Mouse (Mus musculus): ENCODE measurements around the gene Tmc7.

Tmc7 gene

GRCm38 (mm10) chr7:118585856-118586255 is 1.3 kb upstream of the Tmc7 start:
- no peak for DNase-seq (ENCODE audit: low spot score)

DNA sequence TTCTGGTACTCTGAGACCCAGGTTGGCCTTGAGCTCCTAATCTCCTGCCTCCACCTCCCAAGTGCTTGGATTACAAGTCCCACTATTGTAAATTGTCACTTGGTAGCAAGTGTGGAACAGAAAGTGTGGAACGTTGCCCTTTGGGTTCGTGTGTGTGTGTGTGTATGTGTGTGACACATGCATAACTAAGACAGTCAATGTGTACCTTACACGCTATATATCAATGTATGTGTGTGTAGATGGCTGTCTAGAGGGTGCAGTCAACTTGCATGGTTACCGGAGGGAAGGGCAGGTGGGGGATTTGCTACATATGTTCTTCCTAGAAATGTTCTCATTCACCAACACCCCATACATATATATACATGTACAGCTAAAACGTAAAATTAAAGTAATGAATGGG is 390 bp upstream of the Tmc7 start:
- no peak for DNase-seq (ENCODE audit: low spot score)

DNA sequence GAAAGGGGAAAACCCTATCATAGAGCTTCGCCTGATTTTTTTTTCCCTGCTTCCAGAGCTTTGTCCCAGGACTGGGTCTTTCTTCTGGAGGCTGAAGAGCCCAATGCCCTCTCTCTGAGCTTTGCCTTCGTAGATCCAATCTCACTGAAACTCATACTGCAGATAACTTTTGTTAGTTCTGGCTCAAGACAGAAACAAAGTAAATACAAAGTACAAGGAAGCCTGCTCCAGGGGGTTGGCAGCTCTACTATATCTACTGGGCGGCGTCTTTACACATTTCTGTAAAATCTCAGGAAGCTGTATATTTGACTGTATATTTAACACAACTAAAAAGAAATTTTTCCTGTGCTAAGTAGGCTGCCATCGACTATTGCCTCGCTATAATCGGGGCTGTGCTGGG is 715 bp downstream of the Tmc7 start:
- no peak for DNase-seq (ENCODE audit: low spot score)

DNA sequence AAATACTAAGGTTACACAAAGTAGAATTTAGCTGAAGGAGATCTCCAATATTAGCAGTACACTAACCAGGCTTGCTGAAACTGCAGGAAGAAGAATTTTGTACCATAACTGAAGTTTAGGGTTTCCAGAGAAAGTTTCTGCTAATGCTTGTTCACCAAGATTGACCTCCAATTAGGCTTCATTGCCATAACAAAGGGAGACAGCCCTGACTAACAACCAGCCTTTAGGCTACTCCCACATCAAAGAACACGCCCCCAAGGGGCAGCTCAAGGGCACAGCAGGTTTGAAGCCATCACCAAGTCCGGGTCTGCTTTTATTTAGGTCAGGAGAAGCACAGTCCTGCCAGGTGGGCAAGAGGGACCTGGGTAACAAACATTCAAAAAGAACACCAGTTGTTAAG is 4.6 kb downstream of the Tmc7 start:
- DNase-seq (ENCODE audit: low spot score), result no peak

DNA sequence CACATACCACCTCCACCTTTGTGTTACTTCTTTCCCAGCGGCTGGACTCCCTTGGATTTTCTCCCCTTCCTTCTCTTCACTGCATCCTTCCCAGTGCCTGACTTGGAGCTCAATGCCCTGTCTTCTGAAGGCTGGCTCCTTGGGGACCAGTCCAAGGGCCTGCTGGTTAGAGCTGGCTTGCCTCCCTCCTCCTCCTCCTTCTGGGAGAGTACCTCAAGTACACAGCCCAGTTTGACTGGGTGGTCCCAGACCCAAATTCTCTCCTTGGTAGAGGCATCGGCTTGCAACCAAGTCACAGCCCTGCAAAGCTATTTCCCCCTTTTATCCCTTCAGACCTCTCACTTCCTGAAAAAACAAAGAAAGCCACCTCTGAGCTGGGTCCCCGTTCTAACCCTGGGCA is 6.3 kb downstream of the Tmc7 start:
- no peak for DNase-seq (ENCODE audit: low spot score)

GRCm38 (mm10) chr7:118572039-118572438 is 12.5 kb downstream of the Tmc7 start:
- DNase-seq (ENCODE audit: low spot score), result no peak

DNA sequence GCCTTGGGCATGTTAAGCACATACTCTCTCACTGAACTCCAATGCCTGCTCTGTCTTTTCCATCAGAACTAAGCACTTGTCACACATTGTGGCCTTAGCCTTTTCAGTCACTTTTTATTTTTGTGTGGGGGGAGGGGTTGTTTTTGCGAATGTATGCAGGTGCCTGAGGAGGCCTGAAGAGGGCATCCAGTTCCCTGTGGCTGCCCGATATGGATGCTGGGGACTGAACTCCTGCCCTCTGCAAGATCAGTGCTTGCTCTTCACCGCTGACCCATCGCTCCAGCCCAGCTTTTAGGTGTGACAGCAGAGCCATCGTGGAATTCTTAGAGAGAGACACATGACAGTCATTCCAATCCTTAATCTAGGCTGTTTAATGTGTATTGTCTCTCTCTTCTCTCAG is 13.2 kb downstream of the Tmc7 start:
- no peak for DNase-seq (ENCODE audit: low spot score)

- no peak for DNase-seq (ENCODE audit: low spot score)
Measured at GRCm38 (mm10) chr7:118569121-118569543, 15.4 kb downstream of the Tmc7 start.

DNA sequence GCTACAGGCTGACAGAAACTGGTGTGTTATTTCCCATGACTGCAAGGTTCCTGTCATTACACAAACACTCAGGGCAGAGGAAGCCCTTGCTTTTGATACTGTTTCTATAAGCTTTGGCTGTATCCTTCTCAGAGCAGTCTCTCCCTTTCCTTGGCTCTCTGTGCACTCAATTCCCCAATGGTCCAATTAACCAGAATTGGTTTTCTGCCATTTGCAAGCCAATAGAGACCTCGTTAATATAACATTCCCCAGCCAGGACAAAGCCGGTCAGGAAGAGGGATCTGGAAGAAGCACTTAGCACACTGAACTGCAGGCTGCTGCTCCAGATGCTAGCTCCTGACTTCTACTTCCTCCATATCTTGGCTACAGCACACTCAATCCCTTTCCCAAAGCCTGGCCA is 30.2 kb downstream of the Tmc7 start:
- no peak for DNase-seq (ENCODE audit: low spot score)

- no peak for DNase-seq (ENCODE audit: low spot score)
Measured at GRCm38 (mm10) chr7:118553881-118554280, 30.7 kb downstream of the Tmc7 start.

GRCm38 (mm10) chr7:118547451-118547850 is 37.1 kb downstream of the Tmc7 start:
- no peak for DNase-seq (ENCODE audit: low spot score)

GRCm38 (mm10) chr7:118544128-118544527 is 40.4 kb downstream of the Tmc7 start:
- no peak for DNase-seq (ENCODE audit: low spot score)

DNA sequence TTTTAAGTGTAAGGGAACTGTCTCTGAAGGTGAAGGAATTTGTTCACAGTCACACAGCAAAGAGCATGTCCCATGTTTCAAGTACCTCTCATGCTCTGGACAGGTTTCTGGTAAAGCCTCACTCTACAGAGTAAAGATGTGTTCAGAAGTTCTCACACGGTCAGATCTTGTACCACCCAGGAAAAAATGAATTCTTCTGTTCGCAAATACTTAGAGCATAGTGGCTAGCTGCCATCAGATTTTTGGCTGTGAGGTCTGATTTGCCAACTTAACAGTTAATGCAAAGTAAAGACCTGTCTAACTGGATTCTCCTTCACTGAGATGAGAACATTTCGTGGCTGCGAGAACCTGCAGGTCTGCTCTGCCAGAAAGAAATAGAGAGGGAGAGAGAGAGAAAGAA is 49.5 kb downstream of the Tmc7 start:
- DNase-seq (ENCODE audit: low spot score), result no peak

DNA sequence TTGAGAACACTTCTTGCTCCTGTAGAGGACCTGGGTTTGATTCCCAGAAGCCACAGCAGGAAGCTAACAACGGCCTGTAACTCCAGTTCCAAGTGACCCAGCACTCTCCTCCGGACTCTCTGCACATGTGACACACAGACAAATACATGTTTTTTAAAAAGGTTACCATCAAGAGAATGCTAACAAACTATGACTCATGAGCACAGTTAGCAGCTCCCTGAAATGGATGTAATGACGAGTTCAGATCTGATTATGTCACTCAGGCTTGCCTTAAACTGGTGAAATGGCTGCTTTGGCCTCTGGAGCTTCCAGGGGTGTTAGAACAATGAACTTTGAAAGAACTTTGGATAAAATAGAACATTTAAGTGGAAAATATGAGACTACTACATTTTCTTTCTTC is 50.2 kb downstream of the Tmc7 start:
- DNase-seq (ENCODE audit: low spot score), result no peak

- peak; percentile 89 for DNase-seq (ENCODE audit: low spot score)
Measured at GRCm38 (mm10) chr7:118533178-118533578, 51.4 kb downstream of the Tmc7 start, which contains the start of gene Coq7. Coq7 (minus strand) TSS chr7:118533356.

- peak; percentile 4 for DNase-seq (ENCODE audit: low spot score)
Measured at GRCm38 (mm10) chr7:118532519-118533177, 51.9 kb downstream of the Tmc7 start.

DNA sequence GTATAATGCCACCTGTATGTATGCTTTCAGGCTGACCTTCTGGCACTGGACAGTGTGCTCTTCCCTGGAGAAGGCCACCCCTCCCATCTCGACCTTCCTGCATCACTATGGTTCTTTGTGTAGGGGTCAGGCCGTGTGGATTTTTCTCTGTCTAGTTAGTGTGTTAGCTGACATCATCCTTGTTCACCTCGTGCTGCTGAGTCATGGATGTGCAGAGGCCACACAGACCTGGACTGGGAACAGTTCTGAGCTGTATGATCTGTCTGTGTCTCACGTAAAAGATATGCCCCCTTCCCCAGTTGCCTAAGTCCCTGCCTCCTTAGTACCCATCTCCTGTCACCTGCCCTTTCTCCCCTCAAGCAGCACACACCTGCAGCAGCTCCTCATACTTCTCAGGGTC is 57.6 kb downstream of the Tmc7 start:
- no peak for DNase-seq (ENCODE audit: low spot score)

DNA sequence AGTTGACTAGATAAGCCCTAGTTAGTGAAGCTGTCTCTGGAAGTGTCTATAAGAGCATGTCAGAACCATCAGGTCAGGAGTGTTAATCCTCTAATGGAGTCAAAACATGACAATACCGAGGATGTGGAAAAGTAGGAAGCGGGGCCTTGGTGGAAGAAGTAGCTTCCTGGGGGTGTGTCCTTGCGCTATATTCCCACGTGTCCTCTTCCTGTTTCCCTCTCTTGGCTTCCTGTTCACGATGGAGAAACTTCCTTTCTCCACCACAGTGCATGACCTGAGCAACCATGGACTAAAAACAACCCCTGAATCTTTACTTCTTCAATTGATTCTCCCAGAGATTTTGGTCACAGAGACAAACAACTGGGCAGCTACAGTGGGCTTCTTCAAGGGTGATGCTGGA is 62.5 kb downstream of the Tmc7 start:
- DNase-seq (ENCODE audit: low spot score), result no peak

DNA sequence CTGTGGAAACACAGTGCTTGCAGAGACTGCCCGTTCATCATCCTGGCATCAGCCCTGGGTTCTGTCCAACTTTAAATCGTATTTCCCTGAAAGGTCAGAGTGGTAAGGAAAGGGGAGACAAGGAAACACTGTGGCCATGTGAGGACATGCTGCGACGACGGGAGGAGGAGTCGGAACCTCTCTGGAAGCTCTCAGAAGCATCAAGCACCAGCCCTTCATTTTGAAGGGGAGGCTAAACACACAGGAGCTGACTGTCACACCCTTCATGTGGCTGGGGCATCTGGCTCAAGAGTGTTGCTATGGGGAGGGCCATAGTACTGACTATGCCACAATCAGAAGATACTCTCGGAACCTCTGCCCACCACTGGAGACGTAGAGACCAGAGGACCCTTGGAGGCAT is 64.9 kb downstream of the Tmc7 start:
- no peak for DNase-seq (ENCODE audit: low spot score)

DNA sequence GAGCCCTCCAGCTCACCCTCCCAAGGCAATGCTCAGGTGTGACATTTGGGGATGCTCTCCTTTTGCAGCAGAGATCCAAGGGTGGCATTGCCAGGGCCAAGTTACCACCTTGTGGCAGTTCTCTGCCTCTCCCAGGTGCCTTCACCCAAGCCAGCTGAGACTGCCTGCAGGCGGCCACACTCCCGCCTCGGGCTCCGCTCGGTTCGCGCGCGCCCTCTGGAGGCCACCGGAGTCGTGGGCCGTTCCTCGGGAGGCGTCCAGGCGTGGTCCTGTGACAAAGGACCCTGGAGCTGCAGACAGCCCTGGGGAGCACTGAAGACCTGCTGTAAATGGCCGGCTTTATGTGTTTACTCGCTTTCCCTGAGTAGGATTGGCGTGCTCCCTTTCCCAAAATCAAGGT is 65.8 kb downstream of the Tmc7 start:
- peak; percentile 62 for DNase-seq (ENCODE audit: low spot score)

DNA sequence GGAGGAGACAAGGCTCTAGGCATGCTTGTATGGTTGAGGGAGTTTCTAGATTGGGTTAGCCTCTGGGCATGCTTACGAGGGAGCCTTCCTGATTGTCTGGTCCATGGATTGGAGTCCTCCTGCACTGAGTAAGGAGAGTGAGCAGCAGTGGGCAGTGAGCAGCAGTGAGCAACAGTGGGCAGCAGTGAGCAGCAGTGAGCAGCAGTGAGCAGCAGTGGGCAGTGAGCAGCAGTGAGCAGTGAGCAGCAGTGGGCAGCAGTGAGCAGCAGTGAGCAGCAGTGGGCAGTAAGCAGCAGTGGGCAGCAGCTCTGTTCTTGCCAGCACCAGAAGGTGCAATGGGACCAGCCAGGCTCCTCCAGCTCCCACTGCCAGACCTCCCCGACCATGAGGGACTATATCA is 66.7 kb downstream of the Tmc7 start:
- DNase-seq (ENCODE audit: low spot score), result no peak

DNA sequence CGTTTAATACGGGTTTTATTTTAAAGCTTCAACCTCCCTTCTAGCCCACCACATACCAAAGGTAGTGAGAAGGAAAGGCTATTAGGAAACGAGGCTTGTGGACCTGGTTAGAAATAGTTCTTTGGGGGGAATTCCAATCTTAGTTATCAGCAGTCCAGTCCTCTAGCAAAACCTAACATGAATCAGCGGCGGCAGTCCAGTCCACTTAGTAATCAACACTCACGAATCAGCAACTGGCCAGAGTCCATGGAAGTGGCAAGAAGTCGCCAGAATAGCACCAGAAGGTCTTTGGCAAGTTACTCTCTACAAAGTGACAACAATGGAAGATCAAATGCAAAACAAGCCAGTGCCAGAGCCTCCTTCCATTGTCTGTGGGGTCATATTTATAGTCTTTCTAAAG is 76.0 kb downstream of the Tmc7 start:
- no peak for DNase-seq (ENCODE audit: low spot score)

DNA sequence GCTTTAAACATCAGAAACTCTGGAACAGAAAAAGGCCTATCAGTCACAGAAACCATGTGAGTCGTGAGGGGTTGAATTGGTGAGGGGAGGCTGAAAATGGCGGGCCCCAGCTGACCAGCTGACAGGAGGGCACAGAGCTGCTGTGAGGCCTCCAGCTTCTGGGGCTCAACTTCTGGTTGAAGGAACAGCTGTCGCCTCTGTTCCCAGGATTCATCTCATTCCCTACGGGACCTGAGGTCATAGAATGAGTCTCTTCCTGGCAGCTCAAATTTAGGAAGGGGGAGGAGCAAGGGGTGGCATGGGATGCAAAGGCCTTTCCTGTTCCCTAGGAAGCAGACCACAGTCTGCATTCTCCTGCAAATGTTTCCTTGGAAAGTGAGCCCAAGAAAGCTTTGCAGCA is 80.7 kb downstream of the Tmc7 start:
- no peak for DNase-seq (ENCODE audit: low spot score)

DNA sequence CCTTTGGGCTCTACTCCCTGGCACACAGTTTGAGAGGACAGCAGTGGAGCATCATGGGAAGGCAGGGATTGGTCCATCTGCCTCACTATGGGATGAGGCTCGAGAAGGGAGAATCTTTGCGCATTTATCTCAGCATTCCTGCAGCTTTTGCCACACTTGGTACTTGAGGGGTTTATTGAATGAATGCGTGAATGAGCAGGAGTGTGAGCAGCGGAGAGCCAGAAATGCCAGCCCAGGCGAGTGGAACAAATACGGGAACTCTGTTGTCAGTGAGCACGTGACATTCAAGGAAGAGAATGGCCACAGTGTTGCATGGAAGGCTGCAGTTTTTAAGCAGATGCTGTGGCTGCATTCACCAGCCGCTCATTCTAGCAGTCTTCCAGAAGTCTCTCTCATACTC is 82.2 kb downstream of the Tmc7 start:
- no peak for DNase-seq (ENCODE audit: low spot score)
